Mouse (Mus musculus) bone marrow, adult 2 months (tissue): ENCODE results near the gene Hoxa3.

Experiments used
- CTCF ChIP-seq: fragments of 200-500 bp; IDR thresholded peaks from 2 replicates; pipeline ENCODE4 v1.5.1; 2011; ENCODE audit warnings: low read length, control low read depth; ENCODE audit not compliant: control insufficient read depth, insufficient read depth
- POLR2A ChIP-seq: fragments of 200-500 bp; IDR thresholded peaks from 2 replicates; pipeline ENCODE4 v1.6.1; 2011; ENCODE audit warnings: low read depth, mild to moderate bottlenecking, control low read depth, low read length, borderline replicate concordance; ENCODE audit not compliant: control insufficient read depth

GRCm38 (mm10) chr6:52176391-52176790 is 36.7 kb downstream of the Hoxa3 start:
- TF ChIP-seq CTCF = no peak
- TF ChIP-seq POLR2A = no peak
